Mouse (Mus musculus) liver, embryonic 14.5 days (tissue): Measurements from ENCODE around the gene Slc7a1.

Experiments used
- CTCF ChIP-seq: IDR thresholded peaks from 2 replicates; pipeline ENCODE4 v1.5.1; 2016; ENCODE audit warnings: antibody characterized with exemption, low read depth, control low read depth
- EP300 ChIP-seq: IDR thresholded peaks from 2 replicates; pipeline ENCODE4 v1.6.1; 2016; ENCODE audit warnings: antibody characterized with exemption, low read depth

- TF ChIP-seq CTCF (no peak), EP300 (no peak)
Observed at GRCm38 (mm10) chr5:148282093-148282492, 117.6 kb downstream of the Slc7a1 start.
